Mouse (Mus musculus) layer of hippocampus, postnatal 25 days (tissue): ENCODE results near the gene St3gal6. TPM values are rescaled to one million over a fixed set of nuclear protein-coding genes. Genes with fewer than 3 reads are reported as not detected.
A peak's percentile ranks its signal among the peaks of the same experiment; 100 is the strongest.

Experiments used
- DNase-seq, 2 experiments: peaks; one replicate each; pipeline ENCODE4 v3.0.0; 2022; ENCODE audit warnings: mixed read lengths in 2 of 2, low spot score in 1 of 2; ENCODE audit errors: extremely low spot score in 1 of 2
- total RNA-seq, 2 experiments: library from RNA; stranded (reverse); gene quantifications; 2 replicates each; pipeline ENCODE4 v1.2.3; 2021

The St3gal6 gene
- total RNA-seq, 2 experiments from 2014 or later: 9.9 to 15.9 TPM

DNA sequence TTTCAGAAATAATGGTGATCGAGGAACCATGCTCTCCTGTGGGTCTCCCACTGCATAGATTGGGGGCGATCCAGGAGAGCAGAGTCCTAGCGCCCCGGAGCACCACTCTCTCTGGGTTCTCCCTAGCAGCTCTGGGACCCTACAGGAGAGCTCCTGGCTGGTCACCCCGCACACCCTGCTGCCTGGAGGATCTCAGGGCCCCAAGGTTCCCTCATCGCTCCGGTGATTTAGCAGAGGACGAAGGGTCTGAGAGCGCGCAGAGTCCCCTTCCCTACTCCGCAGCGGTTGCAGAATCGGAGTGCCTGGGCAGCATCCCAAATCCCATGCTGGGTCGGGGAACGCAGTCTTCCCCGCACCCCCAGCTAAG, 1.4 kb downstream of the St3gal6 start:
- peak in 1 of 2 experiments; percentile 12 for DNase-seq

DNA sequence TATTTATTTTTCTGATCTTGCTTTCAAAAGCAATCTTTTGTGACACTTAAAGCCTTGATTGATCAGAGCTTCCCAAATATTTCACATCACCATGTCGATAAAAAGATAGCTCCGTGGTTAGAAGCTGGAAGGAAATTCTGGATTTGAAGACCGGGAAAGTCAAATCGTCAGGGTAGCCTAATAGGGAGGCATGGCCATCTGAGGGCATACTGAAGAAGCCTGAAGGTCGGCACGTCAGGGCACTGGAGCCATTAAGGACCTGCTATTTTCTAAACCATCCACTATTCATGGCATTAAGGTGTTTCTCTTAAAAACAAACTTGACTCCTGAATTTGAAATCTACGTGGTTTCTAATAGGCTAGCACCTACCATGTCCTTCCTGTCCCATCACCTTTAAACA, 2.1 kb downstream of the St3gal6 start:
- no peak for DNase-seq

DNA sequence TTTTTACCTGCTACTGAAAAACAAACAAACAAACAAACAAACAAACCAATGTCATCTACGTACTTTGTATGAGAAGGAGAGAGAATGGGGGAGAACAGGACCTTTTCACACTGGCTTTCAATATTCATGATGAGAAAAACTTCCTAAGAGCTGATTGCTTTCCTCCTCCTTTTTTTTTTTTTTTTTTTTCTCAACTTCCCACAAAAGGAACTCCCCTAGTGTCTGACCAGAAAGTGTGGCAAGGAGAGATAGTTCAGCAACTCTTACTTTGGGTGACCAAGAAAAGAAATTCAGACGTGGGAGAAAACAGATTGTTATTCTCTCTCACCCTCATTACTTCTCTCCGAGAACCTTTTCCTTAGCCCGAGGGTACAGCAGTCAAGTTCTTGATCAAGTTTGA, 2.9 kb downstream of the St3gal6 start:
- DNase-seq: no peak

DNA sequence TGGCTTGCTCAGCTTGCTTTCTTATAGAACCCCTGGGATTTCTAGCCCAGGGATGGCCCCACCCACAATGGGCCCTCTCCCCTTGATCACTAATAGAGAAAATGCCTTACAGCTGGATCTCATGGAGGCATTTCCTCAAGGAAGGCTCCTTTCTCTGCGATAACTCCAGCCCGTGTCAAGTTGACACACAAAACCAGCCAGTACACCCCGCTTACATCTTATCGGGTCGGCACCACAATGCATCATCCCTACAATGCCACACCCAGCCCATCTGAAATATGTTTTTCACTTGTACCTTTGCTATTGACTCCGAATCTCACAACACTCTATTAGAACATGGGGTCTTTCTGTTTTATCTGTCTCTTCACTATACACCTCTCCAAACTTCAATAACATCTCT, 3.6 kb downstream of the St3gal6 start:
- no peak for DNase-seq

DNA sequence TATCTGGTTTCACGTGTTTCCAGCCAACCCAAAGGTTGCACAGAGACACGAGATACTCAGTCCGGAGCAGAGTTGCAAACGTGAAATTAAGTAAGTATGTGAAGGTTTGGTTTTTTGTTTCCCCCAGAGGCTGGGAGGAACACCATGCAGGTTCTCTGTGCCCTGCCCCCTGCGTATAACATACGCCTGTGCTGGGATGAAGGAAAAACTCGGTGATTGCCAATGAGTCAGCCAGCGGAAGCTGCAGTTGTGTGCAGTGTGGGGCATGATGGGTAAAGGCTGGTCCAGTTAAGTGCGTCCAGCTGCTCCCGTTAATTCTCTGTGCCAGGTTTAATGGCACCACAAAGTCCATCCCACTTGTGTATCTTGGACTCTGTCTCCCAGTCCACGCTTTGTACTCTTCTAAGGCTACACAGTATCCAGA, 4.4 kb downstream of the St3gal6 start:
- no peak for DNase-seq

DNA sequence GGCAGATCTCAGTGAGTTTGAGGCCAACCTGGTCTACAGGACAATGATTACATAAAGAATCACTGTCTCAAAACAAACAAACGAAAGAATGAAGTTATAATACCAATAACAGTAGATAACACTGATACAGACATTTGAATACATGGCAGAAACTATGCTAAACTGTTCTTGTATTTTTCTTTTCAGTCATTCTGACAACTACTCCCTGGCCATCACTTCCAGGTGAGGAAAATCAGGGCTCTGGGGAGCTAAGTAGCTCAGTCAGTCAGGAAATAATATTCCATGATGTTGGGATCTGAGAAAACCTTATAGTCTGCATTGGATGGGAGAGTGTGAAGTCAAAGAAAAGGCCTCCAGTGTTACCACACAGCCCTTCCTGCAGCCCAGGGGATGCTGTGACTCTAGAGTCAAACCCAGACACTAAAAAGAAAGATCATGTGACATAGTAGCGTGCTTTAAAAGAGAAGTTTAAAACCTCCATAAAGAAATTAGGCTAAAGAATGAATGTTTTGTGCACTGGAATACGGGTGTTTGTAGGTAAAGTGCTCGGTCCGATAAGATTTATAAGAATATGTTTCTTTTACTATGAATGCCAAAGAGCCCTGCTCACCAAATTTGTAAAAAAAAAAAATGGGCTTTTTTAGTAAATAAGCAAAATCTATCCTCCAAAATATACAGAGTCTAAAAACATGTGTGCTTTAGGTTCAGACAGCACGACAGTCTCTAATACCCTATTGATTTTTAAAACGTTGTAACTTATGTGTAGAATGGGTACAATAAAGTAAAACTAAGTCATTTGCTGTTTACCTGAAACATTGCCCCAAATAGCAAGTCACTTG, 6.9 kb downstream of the St3gal6 start:
- DNase-seq: no peak

DNA sequence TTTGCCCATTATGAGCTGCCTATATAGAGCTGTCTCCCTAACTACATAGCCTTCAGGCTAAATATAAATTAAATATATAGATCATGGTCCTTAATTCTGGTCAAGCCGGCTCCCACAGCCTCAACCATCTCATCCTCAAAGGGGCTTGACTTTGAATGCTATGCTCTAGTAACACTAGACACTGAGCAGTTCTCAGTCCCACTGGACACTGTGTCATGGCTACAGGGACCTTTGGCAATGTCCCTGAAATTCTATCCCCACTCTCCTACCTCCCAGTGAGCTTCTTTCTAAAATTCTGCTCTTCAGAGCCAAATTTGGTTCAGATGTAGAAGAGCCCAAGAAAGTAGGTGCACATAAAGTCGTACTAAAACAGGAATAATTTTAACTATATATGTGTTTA, 7.9 kb downstream of the St3gal6 start:
- DNase-seq: no peak

DNA sequence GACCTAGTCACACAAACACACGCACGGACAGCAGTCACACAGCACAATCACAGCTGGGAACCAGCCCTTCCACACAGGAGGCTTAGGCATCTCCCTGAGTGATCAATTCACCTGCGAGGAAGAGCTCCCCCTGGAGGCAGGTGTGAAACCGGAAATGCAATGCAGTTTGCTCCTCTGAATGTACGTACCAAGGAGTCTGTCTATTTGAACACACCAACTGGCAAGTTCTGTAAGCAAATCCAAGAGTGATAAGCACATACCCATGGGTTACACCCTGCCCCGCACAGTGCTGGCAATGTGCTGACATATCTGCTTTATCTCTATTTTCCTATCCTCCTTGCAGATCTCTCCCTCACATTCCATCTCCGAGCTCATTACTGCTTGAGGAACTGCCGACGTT, 9.5 kb downstream of the St3gal6 start:
- DNase-seq: peak in 1 of 2 experiments; percentile 16

DNA sequence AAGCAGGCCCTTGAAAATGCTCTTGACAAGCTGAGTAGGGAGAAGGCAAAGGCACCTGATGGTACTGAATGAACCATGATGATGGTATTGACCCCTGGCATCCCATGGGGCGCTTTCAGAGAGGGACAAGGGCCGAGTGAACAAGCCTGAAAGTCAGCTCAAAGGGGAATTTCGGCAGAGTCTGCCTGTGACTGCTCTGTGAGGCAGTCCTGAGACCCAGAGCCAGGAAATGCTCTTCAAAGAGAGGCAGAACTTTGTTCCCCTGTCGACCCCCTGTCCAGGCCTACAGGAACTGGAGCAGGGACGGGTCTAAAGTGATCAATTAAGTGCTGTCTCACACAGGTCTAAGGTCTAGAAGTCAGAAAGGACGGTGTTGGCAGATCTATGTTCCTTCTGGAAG, 10.3 kb downstream of the St3gal6 start:
- DNase-seq: no peak

DNA sequence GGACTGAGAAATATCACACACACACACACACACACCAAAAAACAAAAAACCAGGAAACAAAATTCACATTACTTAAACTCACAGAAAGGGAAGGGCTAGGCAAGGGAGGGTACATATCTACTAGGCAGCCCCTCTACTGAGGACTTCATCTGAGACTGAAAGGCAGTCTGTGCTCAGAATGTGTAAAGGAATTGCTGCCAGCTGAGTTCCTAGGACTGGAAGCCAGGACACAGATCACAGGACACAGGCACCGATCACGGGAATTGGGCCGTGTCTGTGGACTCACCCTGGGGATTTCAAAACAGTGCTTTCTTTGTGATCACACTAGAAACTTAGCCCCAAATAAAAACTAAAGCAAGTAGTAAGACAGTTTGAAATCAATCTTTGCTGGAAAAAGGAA, 11.2 kb downstream of the St3gal6 start:
- no peak for DNase-seq

DNA sequence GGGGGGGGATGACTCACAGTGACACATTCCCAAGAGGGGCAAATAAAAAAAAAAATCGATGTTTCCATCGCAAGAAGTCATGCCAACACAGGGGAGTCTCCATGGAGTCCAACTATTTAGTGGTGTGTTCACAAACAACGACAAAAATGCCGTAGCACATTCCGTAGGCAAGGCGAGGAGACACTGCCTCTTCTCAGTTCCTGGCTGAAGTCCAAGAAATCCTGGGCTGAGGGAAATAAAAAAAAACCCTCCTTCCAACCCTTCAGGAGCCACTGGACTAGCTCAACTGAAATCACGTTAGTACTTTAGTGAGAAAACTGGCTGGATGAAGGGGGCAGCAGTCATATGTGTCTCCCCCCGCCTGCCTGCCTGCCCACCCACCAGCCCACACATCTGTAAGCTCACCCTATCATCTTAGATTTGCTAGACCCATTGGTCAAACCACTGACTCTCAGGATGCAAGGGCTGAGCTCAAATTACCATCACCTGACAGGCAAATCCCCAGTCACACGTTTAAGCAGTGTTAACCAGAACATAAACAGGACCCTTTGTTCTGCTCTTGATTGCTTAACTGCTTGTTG, 11.8 kb downstream of the St3gal6 start:
- no peak for DNase-seq

DNA sequence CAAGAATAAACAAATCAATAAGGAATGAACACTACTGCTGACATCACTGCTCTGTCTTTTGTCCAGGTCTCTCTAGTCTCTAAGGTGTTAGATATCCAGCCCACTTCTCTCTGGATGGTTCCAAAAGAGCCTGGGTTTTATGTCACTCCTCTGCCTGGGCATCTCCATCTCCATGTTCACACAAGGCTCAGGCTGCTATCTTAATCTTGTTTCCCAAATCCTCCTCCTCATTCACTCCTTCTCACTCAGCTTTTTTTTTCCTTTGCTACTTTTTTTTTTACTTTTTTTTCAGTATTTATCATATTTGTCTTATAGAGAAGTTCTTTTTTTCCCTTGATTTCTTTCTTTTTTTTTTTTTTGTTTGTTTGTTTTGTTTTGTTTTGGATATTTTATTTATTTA, 19.1 kb downstream of the St3gal6 start:
- DNase-seq: no peak

DNA sequence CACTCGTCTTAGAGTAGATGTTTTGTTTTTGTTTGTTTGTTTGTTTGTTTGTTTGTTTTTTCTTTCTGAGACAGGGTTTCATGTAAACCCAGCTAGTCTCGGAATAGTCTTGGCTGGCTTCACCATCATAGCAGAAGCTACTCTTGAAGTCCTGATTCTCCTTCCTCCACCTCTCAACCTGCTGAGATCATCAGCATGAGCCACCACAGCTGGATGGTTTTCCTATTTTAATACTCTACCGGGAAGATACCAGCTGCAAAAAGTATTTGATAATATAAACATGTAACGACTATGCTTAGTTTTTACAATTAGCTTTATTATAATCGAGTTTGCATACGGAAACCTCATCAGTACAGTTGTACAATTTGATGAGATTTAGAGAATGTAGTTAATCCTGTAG, 21.5 kb downstream of the St3gal6 start:
- no peak for DNase-seq

DNA sequence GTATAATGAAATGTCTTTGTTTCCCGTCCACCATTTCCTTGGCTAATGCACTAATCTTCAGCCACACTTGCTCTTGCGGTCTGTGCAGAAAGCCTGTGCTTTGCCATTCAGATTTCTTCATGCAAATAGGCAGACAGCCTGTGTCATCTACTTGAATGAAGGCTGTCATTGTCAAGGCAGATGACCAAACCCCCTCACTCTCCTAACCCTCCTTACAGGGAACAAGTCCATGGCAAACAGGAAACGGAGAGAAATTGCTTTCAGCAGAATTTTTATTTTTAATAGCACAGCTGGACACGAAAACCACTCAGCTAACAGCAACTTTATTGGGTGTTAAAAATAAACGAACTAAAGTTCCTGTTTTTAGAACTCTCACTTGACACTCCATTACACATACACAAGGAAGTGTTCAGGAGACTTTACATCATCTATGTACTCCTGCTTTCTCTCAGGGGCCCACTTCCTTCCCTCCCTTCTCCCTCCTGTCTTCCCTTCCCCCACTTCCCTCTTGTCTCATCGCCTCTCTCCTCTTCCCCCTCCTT, 22.2 kb downstream of the St3gal6 start:
- DNase-seq: no peak

DNA sequence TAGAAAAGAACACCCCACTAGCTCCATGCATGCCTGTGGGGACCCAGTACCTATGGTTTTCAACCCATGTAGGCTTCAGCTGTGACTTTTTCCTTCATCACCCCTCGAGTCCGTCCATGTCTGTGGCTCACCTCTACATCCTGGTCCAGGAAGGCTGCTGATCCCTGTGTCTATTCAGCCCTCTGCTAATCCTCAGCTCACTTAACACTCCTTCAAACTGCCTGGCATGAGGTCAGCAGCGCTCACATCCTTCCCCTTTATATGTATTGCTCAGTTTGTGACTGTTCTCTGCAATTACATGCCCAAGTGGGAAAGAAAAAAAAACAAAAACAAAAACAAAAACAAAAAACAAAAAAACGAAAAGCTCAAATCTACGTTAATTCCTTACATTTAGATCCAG, 24.4 kb downstream of the St3gal6 start:
- no peak for DNase-seq

DNA sequence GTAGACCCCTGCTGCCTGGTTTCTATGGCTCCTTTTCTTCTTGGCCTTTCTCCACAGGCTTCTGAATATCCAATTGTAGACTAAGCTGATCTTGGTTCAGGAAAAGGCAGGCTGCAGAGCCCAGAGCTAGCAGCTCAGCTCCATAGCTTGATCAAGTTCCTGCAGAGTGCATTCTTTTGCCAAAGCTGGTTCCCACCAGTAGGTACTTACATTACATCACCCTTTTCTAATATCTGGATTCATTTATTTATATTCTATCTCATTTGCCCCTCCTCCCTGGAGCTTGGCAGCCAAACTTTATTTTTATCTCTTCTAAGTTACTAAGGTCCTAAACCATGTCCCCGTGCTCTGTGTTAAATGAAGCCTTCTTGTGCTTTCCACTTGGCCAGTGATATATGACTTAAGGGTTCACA, 24.9 kb downstream of the St3gal6 start:
- DNase-seq: no peak

DNA sequence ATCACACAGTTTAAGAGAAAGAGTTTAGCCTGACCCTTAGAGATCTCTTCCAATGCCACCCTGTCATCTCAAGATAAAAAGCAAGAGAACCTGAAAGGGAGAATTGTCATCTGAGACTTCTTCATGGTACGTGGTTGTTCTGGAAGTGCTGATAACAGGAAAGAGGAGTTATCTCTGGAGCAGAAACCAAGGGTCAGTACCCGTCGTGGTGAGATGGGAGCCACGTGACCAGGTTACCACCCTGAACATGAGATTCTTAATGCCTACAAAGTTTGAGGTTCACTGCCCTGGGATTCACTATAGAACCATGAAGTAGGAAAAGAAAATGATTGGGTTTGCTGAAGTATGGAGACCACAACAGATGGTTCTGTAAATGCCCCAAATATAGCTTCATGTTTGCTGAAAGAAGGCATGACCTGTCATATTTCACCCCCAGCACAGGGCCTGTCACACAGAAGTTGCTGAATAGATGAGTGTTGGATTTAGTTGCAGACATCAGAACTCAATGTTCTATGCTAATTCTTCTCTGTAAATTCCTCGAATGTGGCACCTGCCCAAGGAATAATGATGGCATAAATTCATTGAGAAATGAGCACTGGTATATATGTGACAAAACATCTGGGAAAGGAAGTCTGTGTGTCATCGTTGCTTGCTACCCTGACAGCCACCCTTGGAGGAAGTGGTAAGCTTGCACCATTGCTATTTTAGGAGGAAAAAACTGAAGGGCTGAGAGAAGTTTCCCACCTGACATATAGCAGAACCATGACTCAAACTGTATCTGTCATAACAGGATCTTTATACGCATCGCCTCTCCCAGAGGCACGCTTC, 25.9 kb downstream of the St3gal6 start:
- DNase-seq: no peak

DNA sequence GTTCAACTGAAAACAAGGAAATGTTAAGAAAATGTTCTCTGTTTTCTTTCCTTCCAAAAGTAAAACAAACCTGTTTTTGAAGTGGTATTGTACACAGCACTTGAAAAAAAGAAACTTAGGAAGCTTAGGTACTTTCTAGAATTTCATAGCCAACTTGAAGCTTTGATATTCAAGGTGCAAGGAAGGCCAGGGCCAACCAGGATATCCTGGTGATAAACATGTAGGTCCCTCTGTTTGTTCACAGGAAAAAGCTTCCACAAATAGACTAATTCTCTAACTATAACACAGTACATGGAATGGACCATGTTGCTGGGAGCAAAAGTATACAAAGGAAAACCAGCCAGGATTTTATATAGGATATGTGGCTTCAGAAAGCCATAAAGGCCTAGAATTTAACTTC, 27.3 kb downstream of the St3gal6 start:
- no peak for DNase-seq

DNA sequence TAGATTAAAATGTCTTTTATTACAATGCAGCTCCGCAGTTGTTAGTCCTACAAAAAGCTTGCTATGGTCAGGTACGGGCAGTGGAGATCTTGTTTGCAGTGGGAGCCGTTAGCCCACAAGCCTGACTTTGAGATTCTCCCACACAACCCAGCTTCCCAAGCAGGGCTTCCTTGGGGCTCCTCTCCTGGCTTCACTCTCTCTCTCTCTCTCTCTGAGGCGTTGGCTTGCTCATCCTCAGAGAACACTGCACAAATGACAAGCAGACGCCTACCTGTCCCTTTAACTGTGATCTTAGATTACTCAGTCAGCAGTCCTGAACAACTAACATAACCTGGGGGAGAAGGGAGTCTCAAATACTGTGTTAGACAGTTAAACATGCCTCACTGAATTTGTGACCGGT, 36.2 kb downstream of the St3gal6 start:
- DNase-seq: no peak

DNA sequence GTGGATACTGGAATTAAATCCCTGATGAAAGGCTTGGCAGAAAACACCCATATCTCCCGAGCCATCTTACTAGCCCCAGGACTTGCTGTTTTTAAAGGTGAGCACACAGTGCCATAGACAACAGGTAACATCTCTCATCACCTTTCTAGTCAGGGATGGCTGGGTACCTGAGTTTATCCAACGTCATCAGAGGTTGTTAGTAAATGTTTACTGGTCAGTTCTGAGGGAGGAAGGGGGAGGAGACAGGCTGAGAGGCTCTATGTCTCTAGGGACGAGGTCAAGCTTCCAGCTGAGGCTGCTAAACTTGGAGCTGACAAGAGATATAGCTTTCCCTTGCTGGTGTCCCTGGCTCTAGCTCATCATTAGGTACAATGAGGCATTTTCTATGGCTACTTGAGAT, 41.7 kb downstream of the St3gal6 start:
- no peak for DNase-seq

DNA sequence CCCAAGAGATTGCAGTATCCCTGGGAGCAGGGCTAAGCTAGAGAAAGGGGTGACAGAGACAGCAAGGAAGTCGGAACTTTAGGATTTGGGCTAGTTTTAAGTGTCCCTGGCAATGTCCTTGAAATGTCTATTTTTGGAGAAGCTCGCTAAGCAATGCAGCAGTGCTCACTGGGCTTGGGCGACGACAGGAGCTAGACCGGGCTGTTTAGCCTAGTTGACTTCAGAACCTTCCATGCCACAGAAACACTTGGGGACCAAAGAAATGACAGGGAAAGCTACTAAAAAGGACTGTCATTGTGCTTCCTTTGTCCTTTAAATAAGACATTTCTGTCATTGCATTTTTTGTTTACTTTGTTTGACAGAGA, 42.2 kb downstream of the St3gal6 start:
- no peak for DNase-seq
